Mouse (Mus musculus): ENCODE results near the gene Dock2.

DNA sequence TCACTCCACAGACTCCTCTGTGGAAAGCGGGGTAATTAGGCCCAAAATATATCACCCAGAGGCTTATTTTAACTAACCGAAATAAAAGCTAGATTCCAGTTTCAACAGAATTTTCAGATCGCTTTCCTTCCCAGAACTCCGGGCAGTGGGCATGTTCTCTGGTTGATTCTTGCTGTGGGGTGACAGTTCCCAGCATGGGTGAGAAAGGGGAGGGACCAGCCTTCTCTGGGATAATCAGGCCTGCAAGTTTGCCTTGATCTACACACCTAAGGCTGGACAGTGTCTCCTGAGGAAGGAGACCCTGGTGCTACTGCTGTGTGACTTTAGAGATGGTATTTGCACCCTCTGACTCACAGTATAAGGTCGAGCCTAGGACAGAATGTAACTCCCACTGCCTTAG is 352.3 kb downstream of the Dock2 start:
- TF ChIP-seq GATA1 (IDR thresholded peaks at IDR 0.05; ENCODE audit: low read length): no peak
- no peak for TF ChIP-seq TAL1 (IDR thresholded peaks at IDR 0.05; ENCODE audit: low read length)
